Mouse (Mus musculus) bone marrow macrophage, adult 2 months (primary cell): ENCODE measurements at regions not wholly inside any gene's neighbourhood (a gene's known extent, or its start where the extent isn't known, plus 50 kb on each side); places are given as distances from the start of the nearest gene placed in this dataset.

ENCODE experiments used
- CTCF ChIP-seq: IDR thresholded peaks from 2 replicates; pipeline ENCODE4 v1.5.1; 2012; ENCODE audit warnings: low read depth, mild to moderate bottlenecking, low read length, moderate library complexity
- POLR2A ChIP-seq: IDR thresholded peaks from 2 replicates; pipeline ENCODE4 v1.6.1; 2012; ENCODE audit warnings: mild to moderate bottlenecking, low read depth, low read length, borderline replicate concordance

- TF ChIP-seq CTCF (no peak), POLR2A (no peak)
Measured at GRCm38 (mm10) chr2:75002562-75002961, 177.0 kb downstream of the Mtx2 start.
